Mouse (Mus musculus) liver, postnatal 0 days (tissue): ENCODE results near the gene Kremen1.

ENCODE experiments used
- CTCF ChIP-seq: sonication (generic); IDR thresholded peaks from 2 replicates; pipeline ENCODE4 v1.5.1; 2016; ENCODE audit warnings: antibody characterized with exemption, low read depth
- EP300 ChIP-seq: IDR thresholded peaks from 2 replicates; pipeline ENCODE4 v1.6.1; 2016; ENCODE audit warnings: antibody characterized with exemption, low read depth, mild to moderate bottlenecking

GRCm38 (mm10) chr11:5277307-5277971 lies 16.1 kb upstream of the Kremen1 start:
- TF ChIP-seq CTCF = no peak
- TF ChIP-seq EP300 = no peak
